Mouse (Mus musculus) spleen, postnatal 4 days (tissue): ENCODE measurements around the gene Dmwd.
"Not testable (repeated sequence)": the region's sequence is repeated elsewhere in the genome, so short reads cannot be mapped to it uniquely, and the experiment has no call there.

Source experiments
- DNase-seq, 2 experiments: peaks; one replicate each; pipeline ENCODE4 v3.0.0; 2022; ENCODE audit warnings: low spot score in 2 of 2

The Dmwd gene

GRCm38 (mm10) chr7:19071024-19071423 is 5.0 kb upstream of the Dmwd start:
- not testable (repeated sequence) for DNase-seq

- DNase-seq, result peak; percentile 55 to 81
Measured at GRCm38 (mm10) chr7:19073504-19073903, 2.5 kb upstream of the Dmwd start.

- DNase-seq, result no peak
Measured at GRCm38 (mm10) chr7:19074494-19074893, 1.5 kb upstream of the Dmwd start.

- DNase-seq, result no peak
Measured at GRCm38 (mm10) chr7:19075231-19075630, 796 bp upstream of the Dmwd start.

GRCm38 (mm10) chr7:19076586-19076991 is 562 bp downstream of the Dmwd start:
- peak; percentile 50 to 78 for DNase-seq

- DNase-seq, result peak; percentile 74 to 80
Measured at GRCm38 (mm10) chr7:19077761-19078160, 1.7 kb downstream of the Dmwd start.

GRCm38 (mm10) chr7:19078732-19079131 is 2.7 kb downstream of the Dmwd start:
- DNase-seq, result no peak

- no peak for DNase-seq
Measured at GRCm38 (mm10) chr7:19080451-19080950, 4.5 kb downstream of the Dmwd start.

- DNase-seq, result no peak
Measured at GRCm38 (mm10) chr7:19082171-19082570, 6.1 kb downstream of the Dmwd start.

- DNase-seq, result no peak
Measured at GRCm38 (mm10) chr7:19083096-19083495, 7.1 kb downstream of the Dmwd start.

- DNase-seq, result peak in 1 of 2 experiments; percentile 66
Measured at GRCm38 (mm10) chr7:19083701-19084100, 7.7 kb downstream of the Dmwd start, which contains the start of gene Dmpk. Gene Dmpk, plus strand, starts transcription at chr7:19083849.

GRCm38 (mm10) chr7:19084277-19084771 is 8.3 kb downstream of the Dmwd start:
- DNase-seq, result peak; percentile 58 to 80

- peak in 1 of 2 experiments; percentile 63 for DNase-seq
Measured at GRCm38 (mm10) chr7:19084921-19085473, 9.0 kb downstream of the Dmwd start.

- no peak for DNase-seq
Measured at GRCm38 (mm10) chr7:19085495-19085894, 9.5 kb downstream of the Dmwd start.

GRCm38 (mm10) chr7:19086042-19086441 is 10.0 kb downstream of the Dmwd start:
- peak; percentile 82 to 87 for DNase-seq

- DNase-seq, result peak in 1 of 2 experiments; percentile 65
Measured at GRCm38 (mm10) chr7:19086760-19087159, 10.7 kb downstream of the Dmwd start.

- peak; percentile 73 to 90 for DNase-seq
Measured at GRCm38 (mm10) chr7:19088813-19089212, 12.8 kb downstream of the Dmwd start.

- DNase-seq, result peak in 1 of 2 experiments; percentile 63
Measured at GRCm38 (mm10) chr7:19091913-19092312, 15.9 kb downstream of the Dmwd start.

GRCm38 (mm10) chr7:19092381-19093173 is 16.6 kb downstream of the Dmwd start:
- DNase-seq, result peak in 1 of 2 experiments; percentile 74

- peak; percentile 90 to 95 for DNase-seq
Measured at GRCm38 (mm10) chr7:19093174-19093521, 17.1 kb downstream of the Dmwd start.

GRCm38 (mm10) chr7:19093537-19094385 is 17.7 kb downstream of the Dmwd start:
- peak; percentile 82 to 91 for DNase-seq

- peak; percentile 51 to 82 for DNase-seq
Measured at GRCm38 (mm10) chr7:19094471-19094825, 18.4 kb downstream of the Dmwd start, which contains the start of gene Six5. Gene Six5, plus strand, starts transcription at chr7:19094594.
